Mouse (Mus musculus) kidney, embryonic 14.5 days (tissue): ENCODE results near the gene Slc7a6. TPM values are rescaled to one million over a fixed set of nuclear protein-coding genes. Genes with fewer than 3 reads are reported as not detected.

Experiments
- ATAC-seq: fragments of 200-750 bp; cut with Nextera tagmentation; 2 replicates; pipeline ENCODE4 v1.8.0; 2017; ENCODE audit warnings: moderate number of reproducible peaks, mild to moderate bottlenecking, moderate TSS enrichment, moderate library complexity; ENCODE audit not compliant: low FRiP score, low TSS enrichment
- H3K27ac ChIP-seq: fragments of 300-500 bp; sonication (generic); 2 replicates; pipeline ENCODE4 v1.5.1; 2014; ENCODE audit warnings: low read depth, mild to moderate bottlenecking, low read length, moderate library complexity, mixed read lengths
- H3K27me3 ChIP-seq: fragments of 300-500 bp; sonication (generic); 2 replicates; pipeline ENCODE4 v1.6.1; 2014; ENCODE audit warnings: mild to moderate bottlenecking, low read length; ENCODE audit not compliant: control insufficient read depth, insufficient read depth
- H3K36me3 ChIP-seq: fragments of 300-500 bp; sonication (generic); 2 replicates; pipeline ENCODE4 v1.6.1; 2014; ENCODE audit warnings: low read length, mixed read lengths; ENCODE audit not compliant: control insufficient read depth, insufficient read depth
- H3K4me1 ChIP-seq: fragments of 300-500 bp; sonication (generic); 2 replicates; pipeline ENCODE4 v1.6.1; 2014; ENCODE audit warnings: low read length, mixed read lengths; ENCODE audit not compliant: control insufficient read depth, insufficient read depth
- H3K4me2 ChIP-seq: fragments of 300-500 bp; sonication (generic); replicated peaks from 2 replicates; pipeline ENCODE4 v1.6.1; 2014; ENCODE audit warnings: low read depth, mild to moderate bottlenecking, low read length
- H3K4me3 ChIP-seq: fragments of 300-500 bp; sonication (generic); 2 replicates; pipeline ENCODE4 v1.5.1; 2014; ENCODE audit warnings: mild to moderate bottlenecking, low read length
- H3K9ac ChIP-seq: fragments of 300-500 bp; sonication (generic); 2 replicates; pipeline ENCODE4 v1.6.1; 2014; ENCODE audit warnings: low read depth, mild to moderate bottlenecking, low read length, moderate library complexity
- H3K9me3 ChIP-seq: fragments of 300-500 bp; sonication (generic); 2 replicates; pipeline ENCODE4 v1.6.1; 2016; ENCODE audit warnings: low read length; ENCODE audit not compliant: control insufficient read depth
- WGBS: fragments of 180-500 bp; shearing (Covaris S2); extraction: QIAGEN DNeasy Blood & Tissue Kit; methylation state at CpG from one replicate; pipeline ENCODE4 v1.1.7; 2014; 5-methylcytosine and 5-hydroxymethylcytosine counted together
- polyA plus RNA-seq: library from polyadenylated mRNA; unstranded; fragments of >200 nt; fragmentation: Nextera tagmentation; extraction: Ambion mirVana; gene quantifications from 2 replicates; pipeline ENCODE4 v1.2.1, GENCODE M21; 2014

The Slc7a6 gene
- polyA plus RNA-seq, 1 experiment from 2014 or later = 87.4 TPM

GRCm38 (mm10) chr8:106137906-106138477, 30.7 kb upstream of the Slc7a6 start:
- WGBS = under 1% methylated on average over 24 of the region's 24 CpGs
- H3K36me3 ChIP-seq = no peaks in the 10 kb centered on the region
- peaks cover 32% of the 10 kb centered on the region for H3K27me3 ChIP-seq
- peak overlapping the region; percentile 55 for H3K4me3 ChIP-seq
- peak overlapping the region; percentile 86 for H3K4me2 ChIP-seq
- H3K9me3 ChIP-seq = no peaks in the 10 kb centered on the region
- H3K27ac ChIP-seq = no peak overlapping the region
- H3K4me1 ChIP-seq = peaks cover 17% of the 10 kb centered on the region
- no peak for ATAC-seq
- H3K9ac ChIP-seq = peak overlapping the region; percentile 51

GRCm38 (mm10) chr8:106138616-106139015, 30.0 kb upstream of the Slc7a6 start:
- peak overlapping the region; percentile 86 for H3K4me2 ChIP-seq
- H3K9ac ChIP-seq = peak overlapping the region; percentile 51
- H3K4me3 ChIP-seq = peak overlapping the region; percentile 55
- H3K4me1 ChIP-seq = peaks cover 17% of the 10 kb centered on the region
- H3K36me3 ChIP-seq = no peaks in the 10 kb centered on the region
- peaks cover 32% of the 10 kb centered on the region for H3K27me3 ChIP-seq
- ATAC-seq = no peak
- no peak overlapping the region for H3K27ac ChIP-seq
- H3K9me3 ChIP-seq = no peaks in the 10 kb centered on the region
- WGBS = 12% methylated on average over 7 of the region's 7 CpGs

GRCm38 (mm10) chr8:106140191-106140590, 28.5 kb upstream of the Slc7a6 start:
- no peak overlapping the region for H3K4me2 ChIP-seq
- H3K27me3 ChIP-seq = peaks cover 28% of the 10 kb centered on the region
- no peak overlapping the region for H3K4me3 ChIP-seq
- no peak for ATAC-seq
- H3K36me3 ChIP-seq = no peaks in the 10 kb centered on the region
- H3K27ac ChIP-seq = no peak overlapping the region
- no peaks in the 10 kb centered on the region for H3K9me3 ChIP-seq
- H3K9ac ChIP-seq = no peak overlapping the region
- peaks cover 17% of the 10 kb centered on the region for H3K4me1 ChIP-seq
- 69% methylated on average over 5 of the region's 5 CpGs for WGBS

GRCm38 (mm10) chr8:106140769-106141168, 27.9 kb upstream of the Slc7a6 start:
- Histone ChIP-seq H3K9me3 (no peaks in the 10 kb centered on the region), H3K9ac (no peak overlapping the region), H3K27ac (no peak overlapping the region), H3K36me3 (no peaks in the 10 kb centered on the region), H3K4me3 (no peak overlapping the region), H3K27me3 (peaks cover 22% of the 10 kb centered on the region), H3K4me1 (peaks cover 15% of the 10 kb centered on the region), H3K4me2 (no peak overlapping the region)
- peak; percentile 36; the same call in 1 of the 2 replicates for ATAC-seq
- WGBS = 14% methylated on average over 13 of the region's 13 CpGs

- no peak for ATAC-seq
- no peak overlapping the region for H3K4me2 ChIP-seq
- H3K9ac ChIP-seq = no peak overlapping the region
- no peaks in the 10 kb centered on the region for H3K36me3 ChIP-seq
- no peaks in the 10 kb centered on the region for H3K9me3 ChIP-seq
- no peak overlapping the region for H3K27ac ChIP-seq
- no peaks in the 10 kb centered on the region for H3K4me1 ChIP-seq
- WGBS = 91% methylated on average over 2 of the region's 2 CpGs
- no peaks in the 10 kb centered on the region for H3K27me3 ChIP-seq
- no peak overlapping the region for H3K4me3 ChIP-seq
These were observed 23.3 kb upstream of the Slc7a6 start for GRCm38 (mm10) chr8:106145331-106145730.

- no peak overlapping the region for H3K27ac ChIP-seq
- WGBS = 90% methylated on average over 4 of the region's 4 CpGs
- no peaks in the 10 kb centered on the region for H3K9me3 ChIP-seq
- no peak for ATAC-seq
- H3K27me3 ChIP-seq = no peaks in the 10 kb centered on the region
- no peak overlapping the region for H3K4me2 ChIP-seq
- H3K4me1 ChIP-seq = peaks cover 5% of the 10 kb centered on the region
- no peak overlapping the region for H3K9ac ChIP-seq
- H3K4me3 ChIP-seq = no peak overlapping the region
- no peaks in the 10 kb centered on the region for H3K36me3 ChIP-seq
These were observed 22.6 kb upstream of the Slc7a6 start for GRCm38 (mm10) chr8:106146014-106146413.

GRCm38 (mm10) chr8:106147868-106148565, 20.6 kb upstream of the Slc7a6 start:
- WGBS = 90% methylated on average over 6 of the region's 6 CpGs
- no peak overlapping the region for H3K9ac ChIP-seq
- H3K27ac ChIP-seq = no peak overlapping the region
- no peaks in the 10 kb centered on the region for H3K36me3 ChIP-seq
- no peaks in the 10 kb centered on the region for H3K9me3 ChIP-seq
- H3K27me3 ChIP-seq = no peaks in the 10 kb centered on the region
- no peak overlapping the region for H3K4me3 ChIP-seq
- peaks cover 6% of the 10 kb centered on the region for H3K4me1 ChIP-seq
- ATAC-seq = no peak
- no peak overlapping the region for H3K4me2 ChIP-seq

GRCm38 (mm10) chr8:106149025-106149424, 19.6 kb upstream of the Slc7a6 start:
- Histone ChIP-seq H3K27ac (no peak overlapping the region), H3K4me3 (no peak overlapping the region), H3K9ac (no peak overlapping the region), H3K27me3 (no peaks in the 10 kb centered on the region), H3K36me3 (no peaks in the 10 kb centered on the region), H3K9me3 (no peaks in the 10 kb centered on the region), H3K4me2 (no peak overlapping the region), H3K4me1 (peaks cover 6% of the 10 kb centered on the region)
- ATAC-seq = no peak
- 90% methylated on average over 6 of the region's 6 CpGs for WGBS
